28 mouse cellular contexts compared by ENCODE assay signal in genomic region chr17:94738173-94738572, GRCm38 (mm10).
"Had no signal": no experiment of that assay in that cellular context is flagged by ENCODE, and none has a peak within 500 bp of the region (broad histone marks: within the 10 kb centered on the region; RNA-seq: fewer than 3 reads in every experiment).

No protein-coding gene starts in this region.

- H3K4me3 ChIP-seq: gastrocnemius, adult 2 months; heart, adult 2 months; heart, embryonic 10.5 days; heart, embryonic 12.5 days; hindbrain, embryonic 10.5 days; hindbrain, embryonic 13.5 days; hindbrain, embryonic 15.5 days; kidney, embryonic 15.5 days; limb, embryonic 13.5 days; limb, embryonic 15.5 days; liver, embryonic 12.5 days had no signal

- ATAC-seq: hindbrain, postnatal 0 days; intestine, embryonic 16.5 days; liver, embryonic 12.5 days had no signal

- H3K27ac ChIP-seq: gastrocnemius, adult 2 months; heart, adult 2 months; heart, embryonic 10.5 days; hindbrain, embryonic 10.5 days; hindbrain, embryonic 13.5 days; hindbrain, embryonic 15.5 days; hindbrain, postnatal 0 days; kidney, embryonic 15.5 days; kidney, postnatal 0 days; limb, embryonic 13.5 days; limb, embryonic 15.5 days; liver, embryonic 12.5 days; liver, embryonic 14.5 days had no signal

- H3K9me3 ChIP-seq: heart, embryonic 10.5 days; heart, embryonic 12.5 days; hindbrain, embryonic 10.5 days; hindbrain, embryonic 13.5 days; hindbrain, embryonic 15.5 days; kidney, embryonic 15.5 days; limb, embryonic 13.5 days; limb, embryonic 15.5 days; liver, embryonic 12.5 days had no signal

- H3K9ac ChIP-seq: heart, embryonic 12.5 days; hindbrain, embryonic 13.5 days; hindbrain, embryonic 15.5 days; kidney, embryonic 15.5 days; limb, embryonic 13.5 days; limb, embryonic 15.5 days; liver, embryonic 12.5 days; liver, embryonic 14.5 days had no signal

- DNase-seq: gastrocnemius, adult 2 months; gastrocnemius, postnatal 10 days; gastrocnemius, postnatal 25 days; heart, adult 11 months; heart, adult 2 months; heart, postnatal 10 days; heart, postnatal 4 days; kidney, adult 11 months; kidney, adult 2 months; kidney, adult 9 months; kidney, postnatal 14 days; kidney, postnatal 36 days; layer of hippocampus, adult 9-11 months; layer of hippocampus, postnatal 36 days; left cerebral cortex, postnatal 4 days had no signal

- H3K27me3 ChIP-seq: heart, embryonic 12.5 days; hindbrain, embryonic 13.5 days; hindbrain, embryonic 15.5 days; kidney, embryonic 15.5 days; limb, embryonic 13.5 days; limb, embryonic 15.5 days; liver, embryonic 12.5 days had no signal

- H3K4me1 ChIP-seq: heart, embryonic 10.5 days; heart, embryonic 12.5 days; hindbrain, embryonic 10.5 days; hindbrain, embryonic 13.5 days; hindbrain, embryonic 15.5 days; kidney, embryonic 15.5 days; limb, embryonic 13.5 days; limb, embryonic 15.5 days; liver, embryonic 12.5 days had no signal

- H3K4me2 ChIP-seq: heart, embryonic 12.5 days; hindbrain, embryonic 13.5 days; hindbrain, embryonic 15.5 days; kidney, embryonic 15.5 days; limb, embryonic 13.5 days; limb, embryonic 15.5 days; liver, embryonic 12.5 days had no signal
